Mouse (Mus musculus) hindbrain, embryonic 14.5 days (tissue): Measurements from ENCODE around the gene Optn. TPM values are rescaled to one million over a fixed set of nuclear protein-coding genes. Genes with fewer than 3 reads are reported as not detected.

ENCODE experiments used
- ATAC-seq: fragments of 200-750 bp; cut with Nextera tagmentation; 2 replicates; pipeline ENCODE4 v1.8.0; 2017; ENCODE audit warnings: moderate number of reproducible peaks, mild to moderate bottlenecking, moderate TSS enrichment, moderate library complexity; ENCODE audit not compliant: low FRiP score
- DNase-seq: peaks from one replicate; pipeline ENCODE4 v3.0.0-alpha.2; 2015; ENCODE audit warnings: low spot score
- H3K27ac ChIP-seq: fragments of 300-500 bp; sonication (generic); 2 replicates; pipeline ENCODE4 v1.5.1; 2014; ENCODE audit warnings: mild to moderate bottlenecking, moderate library complexity
- H3K27me3 ChIP-seq: fragments of 300-500 bp; sonication (generic); 2 replicates; pipeline ENCODE4 v1.6.1; 2014; ENCODE audit warnings: mild to moderate bottlenecking, low read length, mixed read lengths; ENCODE audit not compliant: control insufficient read depth, insufficient read depth
- H3K36me3 ChIP-seq: fragments of 300-500 bp; sonication (generic); replicated peaks from 2 replicates; pipeline ENCODE4 v1.6.1; 2014; ENCODE audit not compliant: control insufficient read depth, insufficient read depth
- H3K4me1 ChIP-seq: fragments of 300-500 bp; sonication (generic); replicated peaks from 2 replicates; pipeline ENCODE4 v1.6.1; 2014; ENCODE audit warnings: antibody characterized with exemption, low read length, mixed read lengths; ENCODE audit not compliant: control insufficient read depth, insufficient read depth
- H3K4me2 ChIP-seq: fragments of 300-500 bp; sonication (generic); replicated peaks from 2 replicates; pipeline ENCODE4 v1.6.1; 2014; ENCODE audit warnings: mild to moderate bottlenecking, moderate library complexity
- H3K4me3 ChIP-seq: fragments of 300-500 bp; sonication (generic); replicated peaks from 2 replicates; pipeline ENCODE4 v1.5.1; 2014; ENCODE audit warnings: mild to moderate bottlenecking, low read length
- H3K9ac ChIP-seq: fragments of 300-500 bp; sonication (generic); 2 replicates; pipeline ENCODE4 v1.6.1; 2014
- H3K9me3 ChIP-seq: fragments of 300-500 bp; sonication (generic); 2 replicates; pipeline ENCODE4 v1.6.1; 2016; ENCODE audit warnings: low read length; ENCODE audit not compliant: control insufficient read depth
- WGBS: fragments of 180-500 bp; shearing (Covaris S2); extraction: QIAGEN DNeasy Blood & Tissue Kit; methylation state at CpG from one replicate; pipeline ENCODE4 v1.1.7; 2014; 5-methylcytosine and 5-hydroxymethylcytosine counted together
- polyA plus RNA-seq: library from polyadenylated mRNA; unstranded; fragments of >200 nt; fragmentation: Nextera tagmentation; extraction: Ambion mirVana; gene quantifications from 2 replicates; pipeline ENCODE4 v1.2.1, GENCODE M21; 2014

Gene Optn
- polyA plus RNA-seq, 1 experiment from 2014 or later = 18.0 TPM

DNA sequence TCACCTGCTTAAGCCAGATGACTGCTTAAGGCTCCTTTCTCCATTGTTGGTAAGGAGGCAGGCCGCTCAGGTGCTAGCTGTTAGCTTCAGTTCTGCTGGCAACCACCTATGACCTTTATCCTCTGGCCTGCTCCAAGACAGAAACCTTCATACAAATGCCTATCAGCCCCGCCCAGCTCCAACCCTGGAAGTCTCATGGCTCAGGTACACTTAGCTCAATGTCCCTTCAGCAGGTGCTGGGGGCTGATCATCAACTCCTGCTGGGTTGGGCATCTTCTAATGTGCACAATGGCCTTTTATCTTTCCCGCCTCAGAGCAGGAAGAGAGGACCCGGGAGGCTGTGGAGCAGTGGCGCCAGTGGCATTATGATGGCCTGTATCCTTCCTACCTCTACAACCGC lies 78.9 kb downstream of the Optn start:
- Histone ChIP-seq H3K9me3 (no peaks in the 10 kb centered on the region), H3K27ac (no peak overlapping the region), H3K4me3 (no peak overlapping the region), H3K9ac (no peak overlapping the region), H3K4me1 (no peaks in the 10 kb centered on the region), H3K27me3 (no peaks in the 10 kb centered on the region), H3K36me3 (no peaks in the 10 kb centered on the region), H3K4me2 (no peak overlapping the region)
- 85% methylated on average over 6 of the region's 6 CpGs for WGBS
- DNase-seq (no peak), ATAC-seq (no peak)

DNA sequence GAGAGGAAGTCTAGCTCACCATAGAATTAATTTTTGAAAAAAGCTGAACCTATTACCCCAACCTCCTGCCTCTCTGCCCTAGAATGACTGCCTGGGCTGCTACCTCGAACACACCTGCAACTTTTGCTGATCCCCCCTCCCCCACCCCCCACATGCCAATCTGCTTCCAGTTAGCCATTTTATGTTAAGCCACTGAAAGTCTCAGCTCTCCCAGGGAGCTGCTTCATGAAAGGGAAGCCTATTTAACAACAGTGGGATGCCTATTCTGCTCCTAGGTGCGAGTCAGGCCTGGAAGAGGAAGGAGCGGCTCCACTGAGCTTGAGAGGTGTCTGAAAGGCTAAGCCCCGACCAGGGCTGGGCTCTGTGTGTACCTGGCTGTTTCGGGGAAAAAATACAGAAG lies 79.9 kb downstream of the Optn start:
- Histone ChIP-seq H3K4me2 (no peak overlapping the region), H3K9me3 (no peaks in the 10 kb centered on the region), H3K9ac (no peak overlapping the region), H3K27ac (no peak overlapping the region), H3K36me3 (no peaks in the 10 kb centered on the region), H3K4me3 (no peak overlapping the region), H3K27me3 (no peaks in the 10 kb centered on the region), H3K4me1 (no peaks in the 10 kb centered on the region)
- ATAC-seq (no peak), DNase-seq (no peak)
- WGBS = 37% methylated on average over 5 of the region's 5 CpGs

DNA sequence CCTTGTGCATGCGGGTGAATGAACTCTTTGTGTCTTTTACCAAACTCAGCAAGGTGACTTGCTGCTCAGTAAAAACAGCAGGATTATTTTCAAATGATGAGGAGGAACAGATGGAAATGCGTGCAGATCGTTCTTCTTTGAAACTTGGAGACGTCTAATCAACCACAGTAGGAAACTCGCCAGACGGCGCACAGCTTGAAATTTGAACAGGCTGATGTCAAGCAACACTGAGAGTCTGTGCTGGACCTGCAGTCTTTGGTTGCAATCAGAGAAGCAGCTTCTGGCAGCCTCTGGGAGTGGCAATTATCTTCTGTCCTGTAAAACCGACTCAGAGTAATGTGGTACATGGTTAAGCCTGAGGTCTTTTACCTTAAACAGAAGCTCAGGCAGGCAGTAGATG lies 85.8 kb downstream of the Optn start:
- Histone ChIP-seq H3K9ac (no peak overlapping the region), H3K27ac (peak overlapping the region; percentile 35), H3K9me3 (no peaks in the 10 kb centered on the region), H3K4me3 (no peak overlapping the region), H3K4me2 (no peak overlapping the region), H3K4me1 (no peaks in the 10 kb centered on the region), H3K27me3 (no peaks in the 10 kb centered on the region), H3K36me3 (no peaks in the 10 kb centered on the region)
- DNase-seq = peak; percentile 54
- ATAC-seq = no peak; the same call in 1 of the 2 replicates
- 41% methylated on average over 8 of the region's 8 CpGs for WGBS

DNA sequence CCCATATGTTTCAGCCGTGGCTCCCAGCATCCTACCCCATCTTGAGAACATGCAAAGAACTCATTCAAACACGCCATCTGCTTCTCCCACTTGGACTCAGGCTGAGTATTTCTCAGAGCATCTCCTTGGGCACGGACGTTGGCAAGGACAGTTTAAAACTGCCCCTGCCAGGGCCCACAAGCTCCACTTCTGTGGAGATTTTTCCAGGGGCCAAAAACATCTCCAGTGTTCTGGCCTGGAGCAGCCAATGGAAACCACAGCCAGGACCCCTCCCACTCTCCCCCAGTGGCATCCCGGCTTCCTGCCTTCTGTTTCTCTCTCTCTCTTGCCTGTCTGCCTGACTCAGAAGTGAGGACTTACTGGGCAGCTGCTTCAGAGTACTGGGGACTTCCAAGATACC lies 88.0 kb downstream of the Optn start, which contains the start of gene Ucma:
Gene Ucma (plus strand): TSS at position 316 of the 400 bp plus-strand sequence.
- 74% methylated on average over 5 of the region's 5 CpGs for WGBS
- H3K36me3 ChIP-seq = no peaks in the 10 kb centered on the region
- ATAC-seq = no peak
- DNase-seq = no peak
- H3K27me3 ChIP-seq = no peaks in the 10 kb centered on the region
- H3K4me2 ChIP-seq = no peak within 1 kb of the TSS
- no peak within 1 kb of the TSS for H3K27ac ChIP-seq
- H3K9ac ChIP-seq = no peak within 1 kb of the TSS
- no peaks in the 10 kb centered on the region for H3K9me3 ChIP-seq
- H3K4me3 ChIP-seq = no peak within 1 kb of the TSS
- no peaks in the 10 kb centered on the region for H3K4me1 ChIP-seq

Other genes starting within 250 kb of the Optn start
- gene Sephs1, start 182.5 kb downstream of the Optn start, polyA plus RNA-seq = 63.2 and 75.5 TPM in 2 replicates
- 82.4 and 91.5 TPM in 2 replicates for gene Phyh, start 145.0 kb downstream of the Optn start, polyA plus RNA-seq
- 1.4 TPM in 2 replicates for gene Ucma, start 87.9 kb downstream of the Optn start, polyA plus RNA-seq
- gene Mcm10, start 51.3 kb downstream of the Optn start, polyA plus RNA-seq = 4.5 and 5.4 TPM in 2 replicates
- 13.9 and 16.6 TPM in 2 replicates for gene Ccdc3, start 73.7 kb upstream of the Optn start, polyA plus RNA-seq